Mouse (Mus musculus) limb, embryonic 14.5 days (tissue): ENCODE results near the gene Tmem169. TPM values are rescaled to one million over a fixed set of nuclear protein-coding genes. Genes with fewer than 3 reads are reported as not detected.

ENCODE experiments used
- ATAC-seq: fragments of 200-750 bp; cut with Nextera tagmentation; 2 replicates; pipeline ENCODE4 v1.8.0; 2017; ENCODE audit warnings: low read depth, moderate number of reproducible peaks, moderate TSS enrichment; ENCODE audit not compliant: low FRiP score
- DNase-seq: peaks from one replicate; pipeline ENCODE4 v3.0.0-alpha.2; 2015; ENCODE audit warnings: low spot score
- H3K27ac ChIP-seq: fragments of 300-500 bp; sonication (generic); replicated peaks from 2 replicates; pipeline ENCODE4 v1.5.1; 2014; ENCODE audit warnings: low read depth, mild to moderate bottlenecking, low read length, moderate library complexity, mixed read lengths
- H3K27me3 ChIP-seq: fragments of 300-500 bp; sonication (generic); 2 replicates; pipeline ENCODE4 v1.6.1; 2014; ENCODE audit warnings: low read length, mixed read lengths; ENCODE audit not compliant: control insufficient read depth, insufficient read depth
- H3K36me3 ChIP-seq: fragments of 300-500 bp; sonication (generic); 2 replicates; pipeline ENCODE4 v1.6.1; 2014; ENCODE audit warnings: mild to moderate bottlenecking, low read length, moderate library complexity, mixed read lengths; ENCODE audit not compliant: control insufficient read depth, insufficient read depth
- H3K4me1 ChIP-seq: fragments of 300-500 bp; sonication (generic); 2 replicates; pipeline ENCODE4 v1.6.1; 2014; ENCODE audit warnings: antibody characterized with exemption, low read length, mixed read lengths; ENCODE audit not compliant: control insufficient read depth, insufficient read depth
- H3K4me2 ChIP-seq: fragments of 300-500 bp; sonication (generic); replicated peaks from 2 replicates; pipeline ENCODE4 v1.6.1; 2014; ENCODE audit warnings: low read depth, mild to moderate bottlenecking, low read length, moderate library complexity; ENCODE audit not compliant: severe bottlenecking
- H3K4me3 ChIP-seq: fragments of 300-500 bp; sonication (generic); replicated peaks from 2 replicates; pipeline ENCODE4 v1.5.1; 2014; ENCODE audit warnings: low read length
- H3K9ac ChIP-seq: fragments of 300-500 bp; sonication (generic); 2 replicates; pipeline ENCODE4 v1.6.1; 2014; ENCODE audit warnings: mild to moderate bottlenecking, low read depth, low read length, moderate library complexity; ENCODE audit not compliant: severe bottlenecking
- H3K9me3 ChIP-seq: fragments of 300-500 bp; sonication (generic); 2 replicates; pipeline ENCODE4 v1.6.1; 2016; ENCODE audit warnings: low read length; ENCODE audit not compliant: control insufficient read depth
- POLR2A ChIP-seq: fragments of 200-500 bp; IDR thresholded peaks from 2 replicates; pipeline ENCODE4 v1.8.0; 2012; ENCODE audit warnings: inconsistent platforms, mild to moderate bottlenecking, moderate library complexity, borderline replicate concordance; ENCODE audit not compliant: insufficient read depth, insufficient read length; ENCODE audit errors: extremely low read depth
- WGBS: fragments of 180-500 bp; shearing (Covaris S2); extraction: QIAGEN DNeasy Blood & Tissue Kit; methylation state at CpG from one replicate; pipeline ENCODE4 v1.1.7; 2014; 5-methylcytosine and 5-hydroxymethylcytosine counted together
- polyA plus RNA-seq, 2 experiments: library from polyadenylated mRNA; depleted of rRNA in 1 of 2; stranded (reverse) in 1 of 2; unstranded in 1 of 2; fragments of >200 nt; fragmentation: Nextera tagmentation in 1 of 2; extraction: Ambion mirVana in 1 of 2; gene quantifications; 2 replicates each; pipeline versions ENCODE4 v1.2.1 to v1.2.3; 2012 to 2014

Tmem169 gene
- polyA plus RNA-seq, 2 experiments: 3.0 to 3.8 TPM

- Histone ChIP-seq H3K9me3 (no peaks in the 10 kb centered on the region), H3K4me2 (peak overlapping the region; percentile 64), H3K36me3 (0 out of 2 replicates have a peak, but pooled peaks cover 4% of the 10 kb centered on the region), H3K4me3 (peak overlapping the region; percentile 41), H3K4me1 (peaks cover 9% of the 10 kb centered on the region; the same call in 1 of the 2 replicates), H3K9ac (no peak overlapping the region), H3K27me3 (no peaks in the 10 kb centered on the region), H3K27ac (peak overlapping the region; percentile 33; the same call in 1 of the 2 replicates)
- WGBS: 35% methylated on average over 11 of the region's 11 CpGs
- no peak for ATAC-seq
- no peak for TF ChIP-seq POLR2A
- DNase-seq: peak; percentile 12
These were observed 30.2 kb upstream of the Tmem169 start for GRCm38 (mm10) chr1:72253881-72254491.

- 2% methylated on average over 34 of the region's 35 CpGs for WGBS
- Histone ChIP-seq H3K4me2 (peak overlapping the region; percentile 64), H3K4me1 (peaks cover 9% of the 10 kb centered on the region; the same call in 1 of the 2 replicates)
These were observed 29.6 kb upstream of the Tmem169 start for GRCm38 (mm10) chr1:72254545-72255061.

GRCm38 (mm10) chr1:72255062-72255853, 28.9 kb upstream of the Tmem169 start:
- peak overlapping the region; percentile 41 for H3K4me3 ChIP-seq
- 0 out of 2 replicates have a peak, but pooled peaks cover 5% of the 10 kb centered on the region for H3K36me3 ChIP-seq
- WGBS: 4% methylated on average over 14 of the region's 15 CpGs
- peaks cover 9% of the 10 kb centered on the region; the same call in 1 of the 2 replicates for H3K4me1 ChIP-seq
- peak overlapping the region; percentile 64 for H3K4me2 ChIP-seq
- ATAC-seq: peak; percentile 86
- H3K9ac ChIP-seq: peak overlapping the region; percentile 66; the same call in 1 of the 2 replicates
- peak; percentile 44; the same call in 1 of the 2 replicates for TF ChIP-seq POLR2A
- no peaks in the 10 kb centered on the region for H3K9me3 ChIP-seq
- H3K27me3 ChIP-seq: no peaks in the 10 kb centered on the region
- peak; percentile 95 for DNase-seq
- peak overlapping the region; percentile 88 for H3K27ac ChIP-seq

More at GRCm38 (mm10) chr1:72254545-72255061, 29.6 kb upstream of the Tmem169 start:
- Histone ChIP-seq H3K27me3 (no peaks in the 10 kb centered on the region), H3K9ac (peak overlapping the region; percentile 66), H3K4me3 (peak overlapping the region; percentile 41), H3K27ac (peak overlapping the region; percentile 88), H3K36me3 (0 out of 2 replicates have a peak, but pooled peaks cover 5% of the 10 kb centered on the region), H3K9me3 (no peaks in the 10 kb centered on the region)
- no peak for TF ChIP-seq POLR2A
- ATAC-seq (peak; percentile 91), DNase-seq (peak; percentile 84)

- no peak overlapping the region for H3K9ac ChIP-seq
- peak overlapping the region; percentile 41; the same call in 1 of the 2 replicates for H3K4me3 ChIP-seq
- peaks cover 9% of the 10 kb centered on the region; the same call in 1 of the 2 replicates for H3K4me1 ChIP-seq
- H3K27ac ChIP-seq: peak overlapping the region; percentile 76; the same call in 1 of the 2 replicates
- DNase-seq (peak; percentile 23), ATAC-seq (no peak)
- WGBS: 30% methylated on average over 11 of the region's 11 CpGs
- peak overlapping the region; percentile 64 for H3K4me2 ChIP-seq
- H3K36me3 ChIP-seq: 0 out of 2 replicates have a peak, but pooled peaks cover 5% of the 10 kb centered on the region
- no peak for TF ChIP-seq POLR2A
- H3K9me3 ChIP-seq: no peaks in the 10 kb centered on the region
- no peaks in the 10 kb centered on the region for H3K27me3 ChIP-seq
These were observed 28.4 kb upstream of the Tmem169 start for GRCm38 (mm10) chr1:72255854-72256175.
